Mouse (Mus musculus) liver, adult 2 months (tissue): ENCODE data around the gene Vangl1.

ENCODE experiments used
- CTCF ChIP-seq: fragments of 200-500 bp; IDR thresholded peaks from 2 replicates; pipeline ENCODE4 v1.5.1; 2011; ENCODE audit warnings: low read depth, low read length, control low read depth
- POLR2A ChIP-seq: fragments of 200-500 bp; IDR thresholded peaks from 2 replicates; pipeline ENCODE4 v1.6.1; 2011; ENCODE audit warnings: low read length, control low read depth; ENCODE audit not compliant: insufficient read depth; ENCODE audit errors: extremely low read depth

DNA sequence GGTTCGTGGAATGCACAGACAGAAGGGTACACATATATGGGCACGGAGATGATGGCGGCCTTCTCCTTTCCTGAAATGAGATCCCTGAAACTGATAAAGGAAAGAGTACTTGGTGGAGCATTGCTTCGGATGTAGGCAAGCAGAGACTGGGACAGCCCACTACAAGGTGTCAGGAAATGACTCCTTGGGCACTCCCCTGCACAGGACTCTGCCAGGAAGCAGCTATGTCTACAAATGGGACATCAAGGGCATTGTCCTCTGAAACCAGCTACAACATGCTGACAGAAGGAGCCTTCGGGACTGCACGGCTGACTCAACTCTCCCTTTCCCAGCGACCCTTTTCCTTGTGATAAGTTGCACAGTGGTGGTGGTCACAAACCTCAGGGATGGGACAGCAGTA, 47.8 kb downstream of the Vangl1 start:
- TF ChIP-seq POLR2A: no peak
- no peak for TF ChIP-seq CTCF
